Mouse (Mus musculus): ENCODE results near the gene Nckap5. TPM values are rescaled to one million over a fixed set of nuclear protein-coding genes. Genes with fewer than 3 reads are reported as not detected.

The Nckap5 gene
- total RNA-seq, 2 experiments from 2014 or later, result 0.19 TPM; not detected in 1

DNA sequence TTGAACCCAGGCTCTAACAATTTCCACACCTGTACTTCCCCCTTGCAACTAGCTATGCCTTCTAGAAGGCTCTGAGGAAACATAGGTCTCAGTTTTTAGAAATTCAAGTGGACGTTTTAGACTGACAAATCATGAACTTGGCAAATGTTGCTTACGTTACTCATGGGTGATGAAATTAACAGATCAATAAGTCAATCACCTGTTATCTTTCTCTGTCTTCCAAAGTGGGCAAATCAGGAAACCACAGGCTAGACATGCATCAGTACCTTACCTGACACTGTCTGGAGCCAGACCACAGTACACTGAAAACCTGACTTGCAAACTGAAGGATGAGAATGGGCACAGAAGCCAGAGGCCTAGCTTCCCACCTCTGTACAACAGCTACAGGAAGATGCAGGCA is 529.5 kb downstream of the Nckap5 start:
- ATAC-seq (replicated peaks; ENCODE audit: low FRiP score, poor library complexity, severe bottlenecking), result no peak

DNA sequence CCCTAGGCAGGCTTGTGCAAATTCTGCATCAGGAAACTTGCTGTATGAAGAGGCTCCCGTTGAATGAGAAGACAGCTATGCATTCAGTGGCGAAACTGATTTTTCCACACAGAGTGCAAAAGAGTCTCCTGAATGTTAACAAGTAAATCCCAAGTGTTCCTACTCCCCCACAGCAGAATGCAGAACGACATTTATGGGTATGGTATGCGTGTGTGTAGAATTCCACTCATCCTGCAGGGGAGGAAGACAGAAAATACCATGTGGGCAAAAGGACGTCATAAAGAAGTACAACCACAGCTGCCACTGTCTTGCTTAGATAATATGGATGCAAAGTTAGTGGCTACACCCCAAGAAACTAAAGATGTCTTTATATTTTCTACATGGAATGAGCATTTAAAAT is 565.7 kb downstream of the Nckap5 start:
- ATAC-seq (replicated peaks; ENCODE audit: low FRiP score, poor library complexity, severe bottlenecking), result no peak

DNA sequence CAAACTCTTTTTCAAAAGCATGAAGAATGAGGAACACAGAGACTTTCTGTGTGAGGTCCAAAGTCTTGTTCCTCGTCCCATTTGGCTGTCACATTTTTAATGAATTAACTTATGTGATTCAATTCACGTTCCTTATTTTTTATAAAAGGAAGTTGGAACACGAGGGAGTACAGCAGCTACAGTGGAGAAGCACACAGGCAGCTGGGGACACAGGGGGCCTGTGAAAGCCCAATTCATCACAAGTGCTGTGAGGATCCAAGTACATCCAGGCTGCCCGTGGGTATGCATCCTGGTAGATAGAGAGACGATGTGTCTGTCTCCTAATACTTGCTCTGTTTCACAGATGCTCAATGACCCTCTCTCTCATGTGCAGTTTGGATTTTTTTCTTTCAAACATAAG is 576.2 kb downstream of the Nckap5 start:
- ATAC-seq (replicated peaks; ENCODE audit: low FRiP score, poor library complexity, severe bottlenecking), result no peak

GRCm38 (mm10) chr1:126253934-126254333 is 576.7 kb downstream of the Nckap5 start:
- ATAC-seq (replicated peaks; ENCODE audit: low FRiP score, poor library complexity, severe bottlenecking), result no peak

DNA sequence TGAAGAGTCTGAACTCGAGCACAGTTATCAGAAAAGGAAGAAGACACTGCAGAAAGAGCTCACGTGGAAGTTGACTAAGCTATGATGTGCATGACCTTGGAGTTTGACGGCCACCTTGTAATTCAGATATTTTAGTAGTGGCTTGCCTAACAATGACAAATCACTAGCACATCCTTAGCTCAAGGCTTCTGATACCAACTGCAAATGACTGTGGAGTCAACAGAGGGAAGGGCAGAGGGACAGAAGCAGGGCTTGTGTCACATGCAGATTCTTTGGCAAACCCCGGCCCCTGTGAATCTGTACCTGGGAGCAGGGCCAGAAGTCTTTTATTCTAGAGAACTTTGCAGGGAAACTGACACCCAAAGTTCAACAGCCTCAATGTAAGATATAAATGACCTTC is 597.4 kb downstream of the Nckap5 start:
- no peak for ATAC-seq (replicated peaks; ENCODE audit: low FRiP score, poor library complexity, severe bottlenecking)

DNA sequence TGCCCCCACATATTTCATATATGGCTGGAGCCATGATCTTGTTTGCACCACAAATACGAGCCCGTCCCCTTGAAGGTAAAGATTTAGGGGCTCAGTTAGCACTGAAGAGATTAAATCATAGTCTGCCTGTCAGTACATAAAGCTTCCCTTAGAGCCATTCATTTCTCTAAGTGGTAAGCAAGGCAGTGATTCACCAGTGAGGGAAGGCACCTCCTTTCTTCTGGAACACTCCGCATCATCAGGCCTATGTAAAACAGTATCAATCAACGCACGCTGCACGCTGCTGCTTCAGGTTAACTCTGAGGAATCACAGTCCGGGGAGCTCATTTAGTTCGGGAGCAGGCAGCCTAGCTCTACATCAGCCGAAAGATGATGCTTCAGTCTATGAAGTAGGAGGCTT is 599.4 kb downstream of the Nckap5 start:
- ATAC-seq (replicated peaks; ENCODE audit: low FRiP score, poor library complexity, severe bottlenecking), result no peak

- ATAC-seq (replicated peaks; ENCODE audit: low FRiP score, poor library complexity, severe bottlenecking), result no peak
These were observed 620.4 kb downstream of the Nckap5 start for GRCm38 (mm10) chr1:126210212-126210611.

DNA sequence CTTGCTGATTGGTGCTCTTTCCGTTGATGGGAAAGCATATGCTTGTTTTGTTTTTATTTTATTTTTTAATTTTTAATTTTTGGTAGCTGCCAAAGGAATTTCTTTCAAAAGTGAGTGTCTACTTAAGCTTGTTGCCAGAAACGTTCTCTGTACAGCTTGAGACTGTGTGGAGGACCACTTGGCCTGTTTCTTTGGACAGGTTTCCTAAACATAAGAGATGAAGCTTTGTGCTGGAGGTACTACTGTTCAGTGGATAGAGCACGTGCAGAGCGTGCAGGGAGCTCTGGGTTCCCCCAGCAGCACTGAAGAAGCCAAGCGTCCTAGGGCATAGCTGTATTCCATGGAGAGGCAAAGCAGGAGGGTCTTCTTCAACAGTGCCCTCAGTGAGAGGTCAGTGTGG is 620.9 kb downstream of the Nckap5 start:
- no peak for ATAC-seq (replicated peaks; ENCODE audit: low FRiP score, poor library complexity, severe bottlenecking)

DNA sequence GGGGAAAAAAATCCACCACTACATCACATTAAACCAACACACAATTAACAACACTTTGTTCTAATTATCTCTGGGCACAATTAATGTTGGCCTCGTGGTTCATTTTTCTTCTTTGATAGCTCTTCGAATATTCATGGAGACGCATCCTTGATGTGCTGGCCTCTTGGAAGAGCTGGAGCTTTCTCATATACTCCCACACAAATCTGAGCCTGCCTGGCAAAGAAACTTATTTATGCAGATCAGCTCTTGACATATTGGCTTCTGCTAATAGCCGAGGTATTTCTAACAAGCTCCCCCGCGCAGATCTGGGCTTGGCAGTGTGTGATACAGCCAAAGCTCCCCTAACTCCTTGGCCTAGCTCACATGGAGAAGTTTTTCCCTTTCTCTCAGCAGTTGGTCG is 621.5 kb downstream of the Nckap5 start:
- ATAC-seq (replicated peaks; ENCODE audit: low FRiP score, poor library complexity, severe bottlenecking), result no peak

GRCm38 (mm10) chr1:126196937-126197336 is 633.7 kb downstream of the Nckap5 start:
- ATAC-seq (replicated peaks; ENCODE audit: low FRiP score, poor library complexity, severe bottlenecking), result no peak

GRCm38 (mm10) chr1:126190353-126190752 is 640.2 kb downstream of the Nckap5 start:
- no peak for ATAC-seq (replicated peaks; ENCODE audit: low FRiP score, poor library complexity, severe bottlenecking)

DNA sequence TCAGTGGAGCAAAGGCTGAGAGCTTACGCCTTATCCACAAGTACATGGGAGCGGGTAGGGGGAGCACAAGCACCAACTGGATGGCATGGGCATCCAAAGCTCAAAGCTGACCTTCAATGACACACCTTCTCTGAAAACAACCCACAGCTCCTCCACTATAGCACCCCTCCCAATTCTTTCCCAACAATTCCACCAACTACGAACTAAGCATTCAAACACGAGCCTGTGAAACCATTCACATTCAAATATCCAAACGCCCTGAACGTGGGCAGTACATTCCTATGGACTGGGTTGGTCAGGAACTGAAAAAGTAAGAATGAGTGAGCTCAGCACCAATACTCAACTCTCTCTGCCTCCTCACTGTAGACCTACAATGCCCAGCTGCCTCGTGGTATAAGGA is 646.8 kb downstream of the Nckap5 start:
- no peak for ATAC-seq (replicated peaks; ENCODE audit: low FRiP score, poor library complexity, severe bottlenecking)

- ATAC-seq (replicated peaks; ENCODE audit: low FRiP score, poor library complexity, severe bottlenecking), result no peak
These were observed 662.0 kb downstream of the Nckap5 start for GRCm38 (mm10) chr1:126168579-126168978.

DNA sequence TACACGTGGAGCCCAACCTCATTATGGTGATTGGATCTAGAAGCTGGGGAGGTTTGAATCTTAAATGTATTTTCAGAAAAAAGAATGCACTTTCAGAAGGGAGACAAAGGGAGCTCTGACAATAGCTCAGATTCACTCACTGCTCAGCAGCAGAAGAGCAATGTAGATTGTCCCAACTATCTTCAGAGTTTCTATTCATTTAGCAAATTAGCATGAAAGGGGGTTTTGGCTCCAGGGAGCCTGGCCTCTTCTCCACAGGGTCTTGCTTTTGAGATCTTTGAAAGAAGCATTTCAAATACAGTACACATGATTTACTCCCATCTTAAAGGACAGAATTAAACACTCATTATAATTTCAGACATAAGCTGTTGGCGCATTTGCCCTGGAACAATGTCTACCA is 662.5 kb downstream of the Nckap5 start:
- ATAC-seq (replicated peaks; ENCODE audit: low FRiP score, poor library complexity, severe bottlenecking), result no peak

- no peak for ATAC-seq (replicated peaks; ENCODE audit: low FRiP score, poor library complexity, severe bottlenecking)
These were observed 663.1 kb downstream of the Nckap5 start for GRCm38 (mm10) chr1:126167546-126167945.

DNA sequence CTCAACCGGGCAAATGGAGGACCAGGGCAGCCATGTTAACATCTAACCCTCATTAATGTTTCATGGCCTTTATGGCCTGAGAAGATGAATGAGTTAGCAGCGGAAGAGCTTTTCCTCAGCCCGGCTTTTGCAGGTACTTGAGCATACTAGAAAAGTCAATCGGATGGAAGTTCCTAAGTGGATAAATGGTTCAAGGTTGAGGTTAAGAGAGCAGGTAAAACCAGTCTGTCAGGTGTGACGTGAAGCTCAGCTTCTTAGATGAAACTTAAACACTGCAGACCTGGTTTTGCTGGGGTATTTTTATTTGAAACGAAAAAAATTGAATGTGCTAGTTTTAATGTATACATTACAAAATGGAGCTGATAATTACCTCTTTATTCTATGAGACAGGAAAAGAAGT is 671.3 kb downstream of the Nckap5 start:
- ATAC-seq (replicated peaks; ENCODE audit: low FRiP score, poor library complexity, severe bottlenecking), result no peak

DNA sequence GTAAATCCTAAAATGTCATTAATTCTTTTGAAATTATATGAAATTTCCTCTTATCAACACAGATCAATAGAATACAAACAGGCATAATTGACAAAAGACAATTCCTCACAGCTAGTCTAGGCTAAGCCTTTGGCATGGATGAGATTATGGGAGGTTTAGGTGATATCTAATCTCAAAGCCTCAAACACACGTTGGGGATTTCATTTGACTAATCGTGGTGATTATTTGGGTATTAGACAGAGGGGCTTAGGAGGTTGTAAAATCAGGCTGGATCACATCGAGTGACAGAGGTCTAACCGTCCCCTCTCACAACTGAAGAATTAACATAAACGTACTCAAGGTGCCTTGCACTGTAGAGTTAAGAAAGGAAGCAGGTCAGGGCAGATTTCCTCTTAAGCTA is 674.8 kb downstream of the Nckap5 start:
- no peak for ATAC-seq (replicated peaks; ENCODE audit: low FRiP score, poor library complexity, severe bottlenecking)

DNA sequence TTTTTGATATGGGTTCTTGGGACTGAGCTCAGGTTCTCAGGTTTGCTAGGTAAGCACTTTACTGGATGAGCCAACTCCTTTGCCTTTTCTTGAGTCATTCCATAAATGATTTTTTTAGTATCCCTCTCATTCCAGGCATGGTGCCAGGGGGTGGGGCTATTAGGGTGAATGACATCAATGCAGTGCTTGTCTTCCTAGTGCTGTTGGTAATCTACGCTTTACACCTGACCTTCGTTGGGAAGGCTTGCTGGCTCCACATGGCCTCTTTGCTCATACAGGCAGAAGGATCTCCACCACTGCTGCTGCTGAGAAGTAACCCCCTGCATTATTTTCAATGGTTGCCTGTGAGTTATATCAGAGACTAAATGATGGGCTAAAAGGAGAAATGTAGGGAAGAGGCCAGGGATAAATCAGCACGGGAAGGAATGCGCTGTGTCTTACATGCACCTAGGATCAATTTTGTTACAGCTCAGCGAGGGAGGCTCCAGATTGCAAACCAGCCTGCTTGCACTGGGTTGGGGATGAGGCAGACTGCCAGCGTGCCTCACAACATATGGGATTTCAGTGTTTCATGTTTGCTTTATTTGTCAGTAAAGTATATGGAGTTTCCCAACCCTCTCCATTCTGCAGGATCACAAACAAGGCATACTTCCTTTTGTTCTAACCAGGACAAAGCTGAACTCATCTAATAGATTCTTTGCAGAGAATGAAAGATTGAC is 676.9 kb downstream of the Nckap5 start:
- no peak for ATAC-seq (replicated peaks; ENCODE audit: low FRiP score, poor library complexity, severe bottlenecking)

DNA sequence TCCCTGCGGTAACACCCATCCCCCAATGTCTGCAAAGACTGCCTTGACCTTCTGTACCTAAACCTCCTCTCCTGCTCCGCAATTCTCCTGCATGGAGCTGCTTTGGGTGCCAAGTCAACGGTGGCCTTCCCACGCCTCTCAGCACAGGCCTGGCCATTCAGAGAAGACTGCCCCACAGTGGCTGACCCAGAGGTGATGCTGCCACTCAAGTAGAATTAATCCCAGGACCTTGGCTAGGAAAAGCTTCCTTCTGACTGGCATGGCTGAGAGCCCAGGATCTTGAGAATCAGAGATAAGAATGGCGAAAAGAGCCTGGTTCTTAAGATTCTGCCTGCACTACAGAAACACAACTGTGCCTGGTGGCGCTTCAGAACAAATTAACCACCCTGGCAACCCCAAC is 678.4 kb downstream of the Nckap5 start:
- no peak for ATAC-seq (replicated peaks; ENCODE audit: low FRiP score, poor library complexity, severe bottlenecking)

DNA sequence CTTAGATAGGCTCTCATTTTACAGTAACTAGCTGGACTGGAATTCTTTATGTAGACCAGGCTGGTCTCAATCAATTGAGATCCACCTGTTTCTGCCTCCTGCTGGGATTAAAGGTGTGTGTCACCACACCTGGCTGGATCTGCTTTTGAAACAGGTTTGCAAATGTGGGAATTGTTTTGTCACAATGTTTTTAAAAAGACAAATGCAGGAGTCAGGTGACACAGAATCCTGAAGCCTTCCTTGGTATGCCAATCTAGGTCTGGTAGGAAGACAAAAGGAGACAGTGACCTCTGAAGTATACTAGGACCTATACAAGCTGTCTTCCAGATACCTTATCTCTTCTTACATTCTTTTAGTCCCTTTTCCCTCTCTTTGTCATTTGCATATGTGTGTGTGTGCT is 680.6 kb downstream of the Nckap5 start:
- no peak for ATAC-seq (replicated peaks; ENCODE audit: low FRiP score, poor library complexity, severe bottlenecking)

GRCm38 (mm10) chr1:126135717-126136116 is 694.9 kb downstream of the Nckap5 start:
- ATAC-seq (replicated peaks; ENCODE audit: low FRiP score, poor library complexity, severe bottlenecking), result no peak

DNA sequence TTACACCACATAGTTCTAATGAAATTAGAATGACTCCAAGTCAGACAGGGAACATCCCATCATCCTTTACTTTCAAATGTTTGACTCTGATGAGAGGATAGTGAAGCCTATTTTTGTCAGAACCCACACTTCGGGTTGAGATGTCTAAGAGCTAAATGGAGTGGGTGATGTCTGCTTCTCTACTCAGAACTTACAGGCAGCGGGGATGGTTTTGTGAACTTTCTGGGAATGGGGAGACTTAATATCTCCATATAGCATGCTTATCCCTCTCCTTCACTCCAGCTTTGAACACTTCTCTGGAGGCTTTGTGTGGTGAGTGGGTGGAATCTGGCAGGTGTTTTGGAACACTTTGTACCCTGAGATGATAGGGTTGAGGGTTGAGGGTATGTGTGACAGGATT is 698.3 kb downstream of the Nckap5 start:
- ATAC-seq (replicated peaks; ENCODE audit: low FRiP score, poor library complexity, severe bottlenecking), result no peak

Measured in erythroblast, adult 5-6 weeks (primary cell).